Mouse (Mus musculus) cerebellum, postnatal 25 days (tissue): ENCODE measurements around the gene Taf15.

ENCODE experiments used
- DNase-seq, 2 experiments: peaks; one replicate each; pipeline ENCODE4 v3.0.0; 2021; ENCODE audit warnings: mixed read lengths in 2 of 2

Gene Taf15

GRCm38 (mm10) chr11:83457912-83458601 is 14.8 kb upstream of the Taf15 start:
- no peak for DNase-seq

- DNase-seq, result no peak
These were observed 11.3 kb upstream of the Taf15 start for GRCm38 (mm10) chr11:83461462-83462027.

- DNase-seq, result peak; percentile 60 to 69
These were observed 10.1 kb upstream of the Taf15 start, which contains the start of gene Mmp28 for GRCm38 (mm10) chr11:83462711-83463244. Gene Mmp28 (minus strand): TSS chr11:83463071.

- peak; percentile 84 to 92 for DNase-seq
These were observed 6.9 kb upstream of the Taf15 start for GRCm38 (mm10) chr11:83465976-83466375.

- DNase-seq, result peak; percentile 43 to 67
These were observed 5.7 kb upstream of the Taf15 start for GRCm38 (mm10) chr11:83467120-83467652.

GRCm38 (mm10) chr11:83468765-83469164 is 4.1 kb upstream of the Taf15 start:
- no peak for DNase-seq

- no peak for DNase-seq
These were observed 1.1 kb upstream of the Taf15 start for GRCm38 (mm10) chr11:83471766-83472165.

- no peak for DNase-seq
These were observed 540 bp downstream of the Taf15 start for GRCm38 (mm10) chr11:83473235-83474016.

- DNase-seq, result no peak
These were observed 18.6 kb downstream of the Taf15 start for GRCm38 (mm10) chr11:83491488-83491887.

GRCm38 (mm10) chr11:83495571-83495970 is 22.7 kb downstream of the Taf15 start:
- DNase-seq, result no peak

GRCm38 (mm10) chr11:83504308-83504707 is 31.4 kb downstream of the Taf15 start:
- no peak for DNase-seq

- no peak for DNase-seq
These were observed 36.6 kb downstream of the Taf15 start for GRCm38 (mm10) chr11:83509521-83509920.

GRCm38 (mm10) chr11:83517153-83517552 is 44.3 kb downstream of the Taf15 start:
- DNase-seq, result no peak

- DNase-seq, result no peak
These were observed 45.5 kb downstream of the Taf15 start for GRCm38 (mm10) chr11:83518371-83518770.

- DNase-seq, result no peak
These were observed 49.2 kb downstream of the Taf15 start, which contains the start of gene Heatr9 for GRCm38 (mm10) chr11:83522075-83522474. Gene Heatr9 (minus strand): TSS chr11:83522175.

GRCm38 (mm10) chr11:83529024-83529423 is 56.1 kb downstream of the Taf15 start:
- peak in 1 of 2 experiments; percentile 8 for DNase-seq

GRCm38 (mm10) chr11:83530360-83530759 is 57.5 kb downstream of the Taf15 start, which contains the start of gene Ccl5:
Gene Ccl5 (minus strand): TSS chr11:83530518.
- DNase-seq, result no peak

- DNase-seq, result no peak
These were observed 60.3 kb downstream of the Taf15 start for GRCm38 (mm10) chr11:83533192-83533591.

GRCm38 (mm10) chr11:83534143-83534542 is 61.3 kb downstream of the Taf15 start:
- no peak for DNase-seq

GRCm38 (mm10) chr11:83534609-83535423 is 61.9 kb downstream of the Taf15 start:
- peak; percentile 41 to 59 for DNase-seq

GRCm38 (mm10) chr11:83536831-83537230 is 63.9 kb downstream of the Taf15 start:
- no peak for DNase-seq

GRCm38 (mm10) chr11:83538705-83539314 is 65.9 kb downstream of the Taf15 start:
- no peak for DNase-seq
